Mouse (Mus musculus) lung, postnatal 0 days (tissue): Measurements from ENCODE around the gene Magi1.

Experiments used
- CTCF ChIP-seq: IDR thresholded peaks from 2 replicates; pipeline ENCODE4 v1.5.1; 2016; ENCODE audit warnings: antibody characterized with exemption, mild to moderate bottlenecking
- EP300 ChIP-seq: IDR thresholded peaks from 2 replicates; pipeline ENCODE4 v1.6.1; 2016; ENCODE audit warnings: antibody characterized with exemption, mild to moderate bottlenecking, control low read depth

- TF ChIP-seq CTCF: no peak
- no peak for TF ChIP-seq EP300
Observed at GRCm38 (mm10) chr6:93848942-93849790, 434.6 kb downstream of the Magi1 start.
